Mouse (Mus musculus) fibroblast of lung, adult 2 months (primary cell): ENCODE measurements at regions not wholly inside any gene's neighbourhood (a gene's known extent, or its start where the extent isn't known, plus 50 kb on each side); places are given as distances from the start of the nearest gene placed in this dataset.
A peak's percentile ranks its signal among the peaks of the same experiment; 100 is the strongest.
"Not testable (repeated sequence)": the region's sequence is repeated elsewhere in the genome, so short reads cannot be mapped to it uniquely, and the experiment has no call there.

Experiments
- DNase-seq: peaks from one replicate; pipeline ENCODE4 v3.0.0-alpha.2; 2011; ENCODE audit warnings: low read depth

DNA sequence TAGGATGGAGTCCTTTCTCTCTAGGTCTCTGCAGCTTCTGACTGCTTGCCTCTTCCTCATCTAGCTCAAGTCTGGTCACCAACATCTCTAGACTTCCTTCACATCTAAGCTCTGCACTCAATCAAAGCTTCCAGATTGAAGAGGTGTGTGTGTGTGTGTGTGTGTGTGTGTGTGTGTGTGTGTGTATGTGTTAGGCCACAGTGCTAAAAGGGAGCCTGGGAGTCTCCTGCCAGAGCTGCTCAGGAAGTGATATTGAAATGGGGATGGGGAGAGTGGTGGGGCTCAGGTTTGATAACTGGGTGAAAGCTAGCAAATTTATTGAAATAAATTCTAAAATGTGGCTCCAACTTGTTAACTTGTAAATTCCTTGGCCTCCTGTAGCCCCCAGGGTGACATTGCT lies 73.3 kb downstream of the Gm31371 start:
- DNase-seq: not testable (repeated sequence)

DNA sequence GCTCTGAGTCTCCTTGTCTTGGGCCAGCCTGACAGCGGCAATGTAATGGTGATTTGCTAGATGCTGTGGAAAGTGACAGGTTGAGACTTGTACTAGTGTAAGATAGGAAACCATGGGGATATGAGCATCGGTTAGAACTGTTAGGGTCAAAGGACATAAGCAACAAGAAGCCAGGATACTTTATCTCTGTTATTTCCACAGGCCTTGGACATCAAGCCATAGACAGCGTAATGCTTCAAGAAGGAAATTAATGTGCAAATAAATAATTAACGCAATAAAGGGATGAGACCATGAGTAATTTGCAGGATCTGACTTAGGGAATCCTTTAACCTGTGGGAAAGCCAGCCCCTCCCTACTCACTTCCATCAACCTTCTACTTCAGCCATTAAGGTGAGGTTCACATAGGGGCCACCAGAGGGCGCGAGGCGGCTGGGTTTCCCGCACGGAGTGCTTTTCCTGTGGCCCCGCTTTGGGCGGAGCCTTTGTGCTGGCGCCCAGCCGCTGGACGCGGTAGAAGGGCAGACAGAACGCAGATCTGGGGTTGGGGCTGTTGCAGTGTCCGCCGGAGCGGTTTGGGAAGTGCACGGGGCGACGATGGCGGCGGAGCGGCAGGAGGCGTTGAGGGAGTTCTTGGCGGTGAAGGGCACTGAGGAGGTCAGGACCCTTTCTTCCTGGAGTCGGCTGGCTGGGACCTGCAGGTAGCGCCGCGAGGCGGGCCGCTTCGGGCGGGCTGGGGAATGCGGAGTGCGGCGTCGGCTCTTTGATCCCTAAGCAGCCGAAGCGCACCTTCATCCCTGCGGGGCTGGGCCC lies 76.5 kb downstream of the Gm31371 start:
- DNase-seq: peak; percentile 66

DNA sequence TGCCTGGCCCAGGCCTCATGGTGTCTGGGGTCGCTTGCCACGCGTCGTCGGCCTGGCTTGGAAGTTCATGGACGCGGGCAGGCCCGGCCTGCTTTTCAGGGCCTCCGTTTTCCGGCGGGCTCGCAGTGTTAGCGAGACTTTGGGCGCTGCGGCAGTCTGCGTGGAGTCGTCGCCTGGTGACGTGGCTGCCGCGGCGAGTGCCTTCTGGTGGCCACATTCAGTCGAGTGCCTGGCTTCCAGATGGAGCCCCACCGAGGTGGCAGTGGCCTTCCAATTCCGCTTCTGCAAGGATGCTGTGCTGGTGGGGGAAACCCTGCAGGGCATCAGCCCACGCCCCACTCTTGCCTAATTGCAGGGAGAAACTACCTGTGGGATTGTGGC lies 77.1 kb downstream of the Gm31371 start:
- peak; percentile 11 for DNase-seq

DNA sequence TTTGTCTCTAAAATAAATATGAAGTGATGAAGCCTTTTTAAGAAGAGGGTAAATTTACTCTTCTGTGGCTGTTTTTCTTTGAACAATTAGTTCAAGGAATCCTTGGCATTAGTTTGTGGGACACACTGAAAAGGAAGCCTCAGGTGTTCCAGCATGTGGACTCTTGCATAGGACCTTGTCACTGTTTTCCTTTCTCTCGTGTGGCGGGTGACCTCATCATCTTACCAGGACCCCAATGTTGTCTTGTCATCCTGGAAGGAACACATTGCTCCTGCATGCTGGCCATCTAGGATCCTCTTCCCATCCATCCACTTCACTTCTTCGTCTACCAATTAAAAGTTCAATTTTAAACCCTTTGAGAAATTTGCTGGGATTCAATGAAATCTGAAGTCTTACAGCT lies 104.9 kb downstream of the Gm31371 start:
- not testable (repeated sequence) for DNase-seq

DNA sequence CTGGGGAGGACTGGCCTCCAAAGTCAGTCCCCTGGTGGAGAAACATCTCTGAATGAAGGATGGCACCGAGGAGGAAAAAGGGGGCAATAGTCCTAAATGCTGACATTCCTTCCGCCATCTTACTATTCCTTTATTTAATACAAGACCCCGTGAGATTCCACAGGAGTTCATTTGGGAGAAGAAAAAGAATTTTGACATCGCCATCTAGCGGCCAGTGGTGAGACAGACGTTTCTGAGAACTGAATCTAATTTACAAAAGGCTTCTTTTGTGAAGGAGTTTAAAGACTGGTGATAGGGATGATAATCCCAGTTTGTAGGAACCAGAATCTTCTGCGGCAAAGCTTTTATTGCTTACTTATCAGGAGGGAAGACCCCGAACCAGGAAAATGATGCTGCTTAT lies 107.8 kb downstream of the Gm31371 start:
- not testable (repeated sequence) for DNase-seq

DNA sequence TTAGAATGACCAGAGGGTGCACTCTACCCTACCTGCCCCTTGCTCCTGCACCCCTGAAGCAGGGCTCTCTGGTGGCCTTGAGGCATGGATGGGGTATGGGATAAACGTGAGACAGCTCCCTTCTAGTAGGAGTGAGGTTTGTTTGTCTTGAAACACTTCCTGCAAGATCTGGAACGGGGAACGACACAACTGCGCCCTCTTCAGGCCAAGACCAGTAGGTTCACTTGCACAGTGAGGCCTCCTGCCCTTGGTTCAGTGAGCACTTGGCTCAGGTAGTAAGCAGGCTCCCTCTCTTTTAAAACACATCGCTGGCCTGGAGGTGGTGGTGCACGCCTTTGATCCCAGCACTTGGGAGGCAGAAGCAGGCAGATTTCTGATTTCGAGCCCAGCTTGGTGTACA lies 110.1 kb downstream of the Gm31371 start:
- DNase-seq: not testable (repeated sequence)

DNA sequence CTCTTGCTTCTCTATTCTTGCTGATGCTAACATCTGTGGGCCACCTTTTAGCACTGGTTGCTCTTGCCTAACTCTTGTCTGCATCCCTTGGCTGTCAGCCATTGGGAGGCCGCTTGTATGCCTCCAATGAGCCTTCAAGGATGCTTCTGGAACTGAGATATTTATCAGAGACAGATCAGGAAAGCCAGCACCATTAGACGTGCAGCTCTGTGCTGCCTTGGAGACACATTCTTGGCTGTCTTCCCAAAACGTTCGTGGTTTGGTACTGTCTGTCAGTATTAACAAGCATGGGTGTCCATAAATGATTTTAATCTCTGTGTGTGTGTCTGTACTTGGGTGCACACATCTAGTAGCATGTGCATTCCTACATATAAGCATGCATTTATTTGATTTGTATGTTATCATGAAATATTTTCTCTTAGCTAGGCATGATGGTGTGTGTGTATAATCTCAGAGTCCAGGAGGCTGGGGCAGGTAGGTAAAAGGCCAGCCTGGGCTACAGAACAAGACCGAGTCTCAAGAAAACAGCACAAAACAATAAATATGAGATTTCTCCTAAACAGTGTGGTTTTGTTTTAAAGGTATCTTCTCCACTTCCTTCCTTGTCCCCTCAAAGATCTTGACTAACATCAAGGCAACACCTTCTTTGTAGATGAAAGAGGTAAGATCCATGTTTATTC lies 111.4 kb downstream of the Gm31371 start:
- not testable (repeated sequence) for DNase-seq

DNA sequence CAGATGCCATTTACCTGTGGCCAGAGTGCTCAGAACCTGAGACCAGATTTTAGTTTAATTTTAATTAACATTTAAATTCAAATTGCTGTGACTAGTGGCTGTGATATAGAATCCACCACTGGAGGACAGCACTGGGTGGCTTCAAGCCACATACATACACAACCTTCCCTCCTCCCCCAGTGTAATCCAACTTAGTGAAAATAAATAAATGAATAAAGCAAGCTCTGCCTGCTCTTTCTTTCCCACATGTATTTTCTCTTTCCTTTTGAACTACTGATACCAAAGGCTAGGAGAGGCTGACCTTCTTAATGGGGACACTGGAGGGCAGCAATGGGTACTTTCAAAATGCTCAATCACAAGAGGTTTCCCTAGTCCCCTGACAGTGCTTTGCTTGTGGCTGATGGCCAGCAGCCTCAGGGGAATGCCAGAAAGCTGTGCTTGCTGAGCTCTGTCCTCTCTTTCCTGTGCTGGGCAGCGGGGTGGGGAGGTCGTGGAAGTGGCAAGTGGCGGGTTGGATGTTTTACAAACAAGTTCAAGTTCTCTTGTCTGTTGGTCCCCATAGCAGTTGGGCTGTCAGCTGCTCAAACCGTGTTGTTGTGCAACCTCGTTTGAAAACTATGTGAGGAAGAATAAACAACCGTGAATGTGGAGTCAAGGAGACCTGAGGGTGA lies 112.4 kb downstream of the Gm31371 start:
- not testable (repeated sequence) for DNase-seq

DNA sequence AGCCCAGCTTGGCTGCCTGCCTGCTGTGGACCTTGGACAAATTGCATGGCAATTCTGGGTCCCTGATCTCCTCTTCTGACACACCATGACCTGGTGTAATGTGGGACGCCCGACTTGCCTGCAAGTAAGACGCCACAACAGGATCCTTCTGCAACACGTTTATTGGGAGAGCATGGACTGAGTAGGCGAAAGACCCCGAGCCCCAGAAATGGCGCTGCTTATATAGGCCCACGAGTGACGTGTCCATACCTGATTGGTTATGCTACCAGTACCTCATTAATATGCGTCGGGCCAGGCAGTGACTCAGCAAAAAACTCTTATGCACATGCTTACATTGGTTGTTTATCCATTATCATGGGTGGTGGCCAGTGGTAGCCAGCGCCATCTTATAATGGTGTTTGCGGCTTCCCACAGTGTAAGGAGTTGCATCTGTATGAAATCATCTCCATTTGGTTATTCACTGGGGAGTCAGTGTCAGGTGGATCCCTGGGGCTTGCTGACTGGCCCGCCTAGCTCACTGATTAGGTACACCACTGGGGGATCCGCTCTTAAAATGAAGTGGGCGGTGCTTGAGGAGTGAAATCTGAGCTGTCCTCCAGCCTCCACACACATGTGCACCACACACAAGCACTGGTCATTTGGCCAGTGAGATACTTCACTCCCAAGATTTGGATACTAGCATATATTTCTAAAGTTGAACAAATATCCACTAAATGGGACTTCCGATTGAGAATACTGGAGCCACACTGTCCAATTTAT lies 113.1 kb downstream of the Gm31371 start:
- not testable (repeated sequence) for DNase-seq

DNA sequence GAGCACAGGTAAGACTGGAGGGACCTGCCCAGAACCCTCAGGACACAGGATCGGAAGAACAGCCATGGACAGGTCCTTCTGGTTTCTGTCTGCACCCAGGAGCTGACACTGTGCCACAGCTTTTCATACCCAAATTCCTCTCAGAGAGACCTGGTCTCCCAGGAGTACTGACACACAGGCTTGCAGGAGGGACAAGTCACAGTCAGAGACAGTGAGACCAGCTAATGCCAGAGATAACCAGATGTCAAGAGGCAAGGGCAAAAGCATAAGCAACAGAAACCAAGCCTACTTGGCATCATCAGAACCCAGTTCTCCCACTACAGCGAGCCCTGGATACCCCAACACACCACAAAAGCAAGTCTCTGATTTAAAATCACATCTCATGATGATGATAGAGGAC lies 122.3 kb downstream of the Gm31371 start:
- not testable (repeated sequence) for DNase-seq

DNA sequence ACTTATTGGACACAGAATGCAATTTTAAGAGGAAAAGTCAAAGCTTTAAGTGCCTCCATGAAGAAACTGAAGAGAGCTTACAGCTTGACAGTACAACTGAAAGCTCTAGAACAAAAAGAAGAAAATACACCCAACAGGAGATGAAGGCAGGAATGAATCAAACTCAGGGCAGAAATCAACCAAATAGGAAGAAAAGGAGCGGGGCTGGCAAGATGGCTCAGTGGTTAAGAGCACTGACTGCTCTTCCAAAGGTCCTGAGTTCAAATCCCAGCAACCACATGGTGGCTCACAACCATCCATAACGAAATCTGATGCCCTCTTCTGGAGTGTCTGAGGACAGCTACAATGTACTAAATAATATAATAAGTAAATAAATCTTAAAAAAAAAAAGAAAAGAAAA lies 124.8 kb downstream of the Gm31371 start:
- not testable (repeated sequence) for DNase-seq

DNA sequence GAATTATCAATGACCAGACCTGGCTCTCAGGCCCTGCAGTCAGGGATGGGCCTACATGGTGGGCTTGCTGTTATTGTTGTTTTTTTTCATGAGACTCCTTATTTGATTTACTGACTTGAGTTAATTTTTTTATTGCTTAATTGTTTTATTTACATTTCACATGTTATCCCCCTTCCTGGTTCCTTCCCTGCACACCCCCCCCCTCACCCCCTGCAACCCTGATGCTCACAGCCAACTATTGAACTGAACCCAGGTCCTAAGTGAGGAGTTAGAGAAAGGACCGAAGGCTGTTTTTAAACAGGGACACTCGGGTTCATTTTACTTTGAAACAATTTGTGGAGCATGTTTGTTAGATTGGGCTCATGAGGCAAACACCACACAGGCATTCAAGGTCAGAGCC lies 126.9 kb downstream of the Gm31371 start:
- not testable (repeated sequence) for DNase-seq

DNA sequence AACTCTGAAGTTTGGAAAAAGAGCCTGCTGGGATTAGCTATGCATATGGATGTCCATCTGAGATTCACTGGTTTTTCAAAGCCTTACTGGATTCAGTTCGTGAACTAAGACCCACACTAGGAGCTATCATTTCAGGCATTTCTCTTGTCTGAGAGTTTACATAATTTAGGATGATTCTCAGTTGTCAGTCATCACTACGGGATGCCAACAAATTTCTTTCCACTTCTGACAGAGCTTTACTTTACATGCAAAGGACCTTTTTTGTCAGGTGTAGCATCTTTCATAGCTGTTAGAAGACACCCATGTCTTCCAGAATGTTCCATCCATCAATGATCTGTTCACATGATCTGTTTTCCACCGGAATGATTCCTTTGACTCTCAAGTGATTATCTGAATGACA lies 154.4 kb downstream of the Gm31371 start:
- DNase-seq: not testable (repeated sequence)

DNA sequence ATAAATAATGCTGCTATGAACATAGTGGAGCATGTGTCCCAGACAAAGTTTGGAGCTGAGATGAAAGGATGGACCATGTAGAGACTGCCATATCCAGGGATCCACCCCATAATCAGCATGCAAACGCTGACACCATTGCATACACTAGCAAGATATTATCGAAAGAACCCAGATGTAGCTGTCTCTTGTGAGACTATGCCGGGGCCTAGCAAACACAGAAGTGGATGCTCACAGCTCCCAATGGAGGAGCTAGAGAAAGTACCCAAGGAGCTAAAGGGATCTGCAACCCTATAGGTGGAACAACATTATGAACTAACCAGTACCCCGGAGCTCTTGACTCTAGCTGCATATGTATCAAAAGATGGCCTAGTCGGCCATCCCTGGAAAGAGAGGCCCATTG lies 194.9 kb downstream of the Gm31371 start:
- DNase-seq: not testable (repeated sequence)

DNA sequence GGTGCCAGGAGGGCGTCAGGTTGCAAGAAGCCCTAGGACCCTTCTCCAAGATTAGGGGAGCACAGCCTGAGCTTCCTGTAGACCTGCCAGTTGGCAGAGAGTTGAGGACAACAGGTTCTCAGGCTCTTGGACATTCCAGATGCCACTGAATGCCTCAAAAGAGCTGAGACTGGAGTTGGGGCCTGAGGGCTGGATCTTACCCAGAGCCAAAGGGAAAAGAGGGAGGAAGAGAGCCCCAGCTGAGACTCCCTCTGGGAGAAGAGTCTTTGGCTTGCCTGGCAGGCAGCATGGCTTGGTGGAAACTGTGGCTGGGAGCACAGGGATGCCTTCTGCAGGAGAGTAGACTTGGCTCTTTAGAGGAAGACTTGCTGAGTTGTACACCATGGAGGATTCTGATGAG lies 197.0 kb downstream of the Gm31371 start:
- not testable (repeated sequence) for DNase-seq

DNA sequence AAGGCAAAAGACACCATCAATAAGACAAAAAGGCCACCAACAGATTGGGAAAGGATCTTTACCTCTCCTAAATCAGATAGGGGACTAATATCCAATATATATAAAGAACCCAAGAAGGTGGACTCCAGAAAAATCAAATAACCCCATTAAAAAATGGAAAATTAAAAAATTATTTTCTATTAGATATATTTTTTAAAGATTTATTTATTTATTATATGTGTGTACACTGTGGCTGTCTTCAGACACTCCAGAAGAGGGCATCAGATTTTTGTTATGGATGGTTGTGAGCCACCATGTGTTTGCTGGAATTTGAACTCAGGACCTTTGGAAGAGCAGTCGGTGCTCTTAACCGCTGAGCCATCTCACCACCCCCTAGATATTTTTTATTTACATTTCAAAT lies 199.2 kb downstream of the Gm31371 start:
- DNase-seq: not testable (repeated sequence)

DNA sequence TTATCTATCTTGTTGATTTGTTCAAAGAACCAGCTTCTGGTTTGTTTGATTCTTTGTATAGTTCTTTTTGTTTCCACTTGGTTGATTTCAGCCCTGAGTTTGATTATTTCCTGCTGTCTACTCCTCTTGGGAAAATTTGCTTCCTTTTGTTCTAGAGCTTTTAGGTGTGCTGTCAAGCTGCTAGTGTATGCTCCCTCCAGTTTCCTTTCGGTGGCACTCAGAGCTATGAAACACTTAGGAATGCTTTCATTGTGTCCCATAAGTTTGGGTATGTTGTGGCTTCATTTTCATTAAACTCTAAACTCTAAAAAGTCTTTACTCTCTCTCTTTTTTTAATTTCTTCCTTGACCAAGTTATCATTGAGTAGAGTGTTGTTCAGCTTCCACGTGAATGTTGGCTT lies 204.0 kb downstream of the Gm31371 start:
- not testable (repeated sequence) for DNase-seq

DNA sequence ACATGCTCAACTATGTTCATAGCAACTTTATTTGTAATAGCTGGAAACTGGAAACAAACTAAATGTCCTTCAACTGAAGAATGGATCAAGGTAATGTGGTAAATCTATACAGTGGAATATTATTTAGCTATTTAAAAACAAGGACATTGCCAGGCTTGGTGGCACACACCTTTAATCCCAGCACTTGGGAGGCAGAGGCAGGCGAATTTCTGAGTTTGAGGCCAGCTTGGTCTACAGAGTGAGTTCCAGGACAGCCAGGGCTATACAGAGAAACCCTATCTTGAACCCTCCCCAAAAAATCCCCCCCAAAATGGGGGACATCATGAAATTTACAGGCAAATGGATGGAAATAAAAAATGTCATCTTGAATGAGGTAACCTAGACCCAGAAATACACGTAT lies 213.6 kb downstream of the Gm31371 start:
- not testable (repeated sequence) for DNase-seq

DNA sequence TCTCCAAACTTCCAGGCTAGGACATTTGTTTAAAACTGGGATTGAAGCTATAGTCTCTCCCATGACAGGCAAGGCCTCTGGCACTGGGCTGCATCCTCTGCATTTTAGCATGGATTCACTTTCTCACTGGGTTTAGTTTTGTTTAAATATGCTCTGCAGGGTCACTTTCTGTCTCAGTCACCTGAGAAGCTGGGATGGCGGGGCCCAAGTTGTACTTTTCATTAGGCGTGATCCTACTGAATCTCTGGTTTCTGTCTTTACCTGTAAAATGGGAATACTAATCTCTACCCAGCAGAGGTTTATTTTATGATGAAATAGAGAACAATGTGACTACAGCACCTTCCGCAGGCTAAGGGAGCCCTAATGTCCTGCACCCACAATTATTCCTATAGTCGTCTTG lies 216.4 kb downstream of the Gm31371 start:
- DNase-seq: not testable (repeated sequence)

DNA sequence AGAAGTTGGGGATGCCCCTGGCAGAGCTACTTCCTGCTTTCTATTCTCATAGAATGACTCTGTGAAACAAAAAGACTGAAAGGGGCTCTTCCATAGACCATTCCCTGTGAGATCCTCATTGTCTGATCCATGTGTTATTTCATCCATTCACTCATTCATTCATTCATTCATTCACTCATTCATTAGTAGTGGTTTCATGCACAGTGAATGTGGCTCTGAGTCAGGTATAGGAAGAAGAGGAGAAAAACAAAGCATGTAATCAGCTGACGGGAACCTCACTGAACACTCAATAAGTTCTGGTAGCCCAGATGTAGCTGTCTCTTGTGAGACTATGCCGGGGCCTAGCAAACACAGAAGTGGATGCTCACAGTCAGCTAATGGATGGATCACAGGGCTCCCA lies 217.0 kb downstream of the Gm31371 start:
- DNase-seq: not testable (repeated sequence)

DNA sequence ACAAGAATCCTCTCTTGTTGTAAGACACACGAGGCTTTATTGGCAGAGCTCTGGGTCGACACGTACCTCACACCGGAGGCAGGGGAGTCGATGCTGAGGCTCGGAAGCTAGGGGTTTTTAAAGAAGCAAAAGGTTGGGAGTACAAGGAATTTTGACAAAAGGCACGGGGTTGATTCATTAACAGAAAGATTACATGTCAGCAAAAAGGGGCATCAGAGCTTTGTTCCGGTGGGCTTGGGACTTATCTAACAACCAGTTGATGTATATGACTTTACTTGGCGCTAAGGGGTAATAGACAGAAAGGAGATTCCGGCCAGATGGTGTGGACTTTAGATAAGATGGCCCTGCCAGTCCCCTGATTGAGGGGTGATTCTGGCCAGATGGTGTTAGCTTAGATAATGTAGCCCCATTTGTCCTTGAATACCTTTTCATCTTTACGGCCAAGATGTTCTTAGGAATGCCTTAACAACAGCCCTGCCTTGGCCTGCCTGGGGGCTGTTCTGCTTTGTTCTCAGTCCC lies 218.3 kb downstream of the Gm31371 start:
- not testable (repeated sequence) for DNase-seq
